Mouse (Mus musculus): ENCODE data around the gene Ccl21a. TPM values are rescaled to one million over a fixed set of nuclear protein-coding genes. Genes with fewer than 3 reads are reported as not detected.
"Not testable (repeated sequence)": the region's sequence is repeated elsewhere in the genome, so short reads cannot be mapped to it uniquely, and the experiment has no call there.

Gene Ccl21a
- total RNA-seq (2021), result not detected

GRCm38 (mm10) chr4:42773893-42774292 is at the start of gene Ccl21a:
Gene Ccl21a (minus strand): TSS chr4:42773993.
- intact Hi-C loops (cut with DNase I); DNase-seq (ENCODE audit: low spot score in 2 of 2): not testable (repeated sequence)

- intact Hi-C loops (cut with DNase I); DNase-seq (ENCODE audit: low spot score in 2 of 2): not testable (repeated sequence)
Observed at GRCm38 (mm10) chr4:42756477-42756876, 17.3 kb downstream of the Ccl21a start, which contains the start of gene Ccl19. Gene Ccl19 (minus strand): TSS chr4:42756577.

- intact Hi-C loops (cut with DNase I); DNase-seq (ENCODE audit: low spot score in 2 of 2): not testable (repeated sequence)
Observed at GRCm38 (mm10) chr4:42735245-42735644, 38.5 kb downstream of the Ccl21a start, which contains the start of gene 4930578G10Rik. Gene 4930578G10Rik (plus strand): TSS chr4:42735545.

Other genes starting within 250 kb of the Ccl21a start
- gene Fam205a2, start 245.8 kb downstream of the Ccl21a start, total RNA-seq (2021), result not detected
- gene Gm10591, start 161.8 kb downstream of the Ccl21a start, total RNA-seq (2021), result not detected
- 10 to 100 TPM; 11.4 to 14.2 TPM for gene Gm2564, start 144.3 kb downstream of the Ccl21a start, total RNA-seq (2021)
- gene Ccl27b, start 118.7 kb downstream of the Ccl21a start, total RNA-seq (2021), result 1 to 10 TPM; 2.6 to 7.9 TPM
- gene Il11ra2, start 112.1 kb downstream of the Ccl21a start, total RNA-seq (2021), result under 1 TPM in 1 of 2 experiments, not detected in 1; 0.48 TPM
- 1 to 10 TPM; 1.6 to 3.5 TPM for gene 4930578G10Rik, start 38.4 kb downstream of the Ccl21a start, total RNA-seq (2021)
- gene Ccl19, start 17.4 kb downstream of the Ccl21a start, total RNA-seq (2021), result under 1 TPM in 1 of 2 experiments, not detected in 1; 0.57 TPM
- under 1 TPM in 1 of 2 experiments, not detected in 1; 0.37 TPM for gene Fam205a1, start 79.9 kb upstream of the Ccl21a start, total RNA-seq (2021)
- 1 to 10 TPM; 1.9 to 2.3 TPM for gene Gm12394, start 82.8 kb upstream of the Ccl21a start, total RNA-seq (2021)
- gene Fam205c, start 100.2 kb upstream of the Ccl21a start, total RNA-seq (2021), result 1 to 10 TPM; 2.0 to 2.4 TPM
- gene Phf24, start 142.7 kb upstream of the Ccl21a start, total RNA-seq (2021), result 100 to 1,000 TPM; 337 to 354 TPM
- 100 to 1,000 TPM; 221 to 264 TPM for gene Dnajb5, start 175.8 kb upstream of the Ccl21a start, total RNA-seq (2021)
- gene 1700022I11Rik, start 195.6 kb upstream of the Ccl21a start, total RNA-seq (2021), result not detected
- 100 to 1,000 TPM; 187 to 191 TPM for gene Vcp, start 226.5 kb upstream of the Ccl21a start, total RNA-seq (2021)
- gene Fancg, start 236.5 kb upstream of the Ccl21a start, total RNA-seq (2021), result 10 to 100 TPM in 1 of 2 experiments, 1 to 10 TPM in 1; 9.1 to 12.1 TPM